Mouse (Mus musculus): ENCODE measurements at regions not wholly inside any gene's neighbourhood (a gene's known extent, or its start where the extent isn't known, plus 50 kb on each side); places are given as distances from the start of the nearest gene placed in this dataset.

GRCm38 (mm10) chr10:109507228-109507627 lies 496.4 kb upstream of the Syt1 start:
- Histone ChIP-seq H3K4me3 (replicated peaks; ENCODE audit: insufficient read depth, low read depth, low read length) (no peak overlapping the region), H3K27ac (ENCODE audit: insufficient read depth, low read length) (no peak overlapping the region), H3K4me1 (ENCODE audit: control insufficient read depth, insufficient read depth, low read length) (no peaks in the 10 kb centered on the region; the same call in 1 of the 2 replicates), H3K27me3 (ENCODE audit: control insufficient read depth, insufficient read depth, low read length) (no peaks in the 10 kb centered on the region)
- TF ChIP-seq CTCF (IDR thresholded peaks at IDR 0.05; ENCODE audit: borderline replicate concordance, insufficient read depth, low read depth, low read length) (no peak), POLR2A (IDR thresholded peaks at IDR 0.05; ENCODE audit: borderline replicate concordance, insufficient read depth, low read length) (no peak)
- 77% methylated on average over 3 of the region's 3 CpGs for WGBS
- no peak for DNase-seq

- 67% methylated on average over 4 of the region's 4 CpGs for WGBS
- no peak for DNase-seq
- TF ChIP-seq POLR2A (IDR thresholded peaks at IDR 0.05; ENCODE audit: borderline replicate concordance, insufficient read depth, low read length) (no peak), CTCF (IDR thresholded peaks at IDR 0.05; ENCODE audit: borderline replicate concordance, insufficient read depth, low read depth, low read length) (no peak)
- Histone ChIP-seq H3K4me3 (replicated peaks; ENCODE audit: insufficient read depth, low read depth, low read length) (no peak overlapping the region), H3K4me1 (ENCODE audit: control insufficient read depth, insufficient read depth, low read length) (0 out of 2 replicates have a peak, but pooled peaks cover 2% of the 10 kb centered on the region), H3K27ac (ENCODE audit: insufficient read depth, low read length) (no peak overlapping the region), H3K27me3 (ENCODE audit: control insufficient read depth, insufficient read depth, low read length) (no peaks in the 10 kb centered on the region)
These were observed 493.9 kb upstream of the Syt1 start for GRCm38 (mm10) chr10:109504683-109505082.

- Histone ChIP-seq H3K4me1 (ENCODE audit: control insufficient read depth, insufficient read depth, low read length) (peaks cover 5% of the 10 kb centered on the region; the same call in 1 of the 2 replicates), H3K4me3 (replicated peaks; ENCODE audit: insufficient read depth, low read depth, low read length) (no peak overlapping the region), H3K27me3 (ENCODE audit: control insufficient read depth, insufficient read depth, low read length) (no peaks in the 10 kb centered on the region), H3K27ac (ENCODE audit: insufficient read depth, low read length) (no peak overlapping the region)
- peak in 1 of 2 experiments; percentile 8 for DNase-seq
- TF ChIP-seq CTCF (IDR thresholded peaks at IDR 0.05; ENCODE audit: borderline replicate concordance, insufficient read depth, low read depth, low read length) = no peak
- TF ChIP-seq POLR2A (IDR thresholded peaks at IDR 0.05; ENCODE audit: borderline replicate concordance, insufficient read depth, low read length) = no peak
These were observed 490.1 kb upstream of the Syt1 start for GRCm38 (mm10) chr10:109500861-109501260.

- Histone ChIP-seq H3K4me3 (replicated peaks; ENCODE audit: insufficient read depth, low read depth, low read length) (no peak overlapping the region), H3K27ac (ENCODE audit: insufficient read depth, low read length) (no peak overlapping the region), H3K4me1 (ENCODE audit: control insufficient read depth, insufficient read depth, low read length) (peaks cover 5% of the 10 kb centered on the region; the same call in 1 of the 2 replicates), H3K27me3 (ENCODE audit: control insufficient read depth, insufficient read depth, low read length) (no peaks in the 10 kb centered on the region)
- no peak for DNase-seq
- 86% methylated on average over 3 of the region's 3 CpGs for WGBS
- TF ChIP-seq POLR2A (IDR thresholded peaks at IDR 0.05; ENCODE audit: borderline replicate concordance, insufficient read depth, low read length) (no peak), CTCF (IDR thresholded peaks at IDR 0.05; ENCODE audit: borderline replicate concordance, insufficient read depth, low read depth, low read length) (no peak)
These were observed 487.5 kb upstream of the Syt1 start for GRCm38 (mm10) chr10:109498301-109498700.

GRCm38 (mm10) chr10:109496161-109496560 lies 485.4 kb upstream of the Syt1 start:
- Histone ChIP-seq H3K4me3 (replicated peaks; ENCODE audit: insufficient read depth, low read depth, low read length) (no peak overlapping the region), H3K27ac (ENCODE audit: insufficient read depth, low read length) (no peak overlapping the region), H3K27me3 (ENCODE audit: control insufficient read depth, insufficient read depth, low read length) (no peaks in the 10 kb centered on the region), H3K4me1 (ENCODE audit: control insufficient read depth, insufficient read depth, low read length) (peaks cover 5% of the 10 kb centered on the region; the same call in 1 of the 2 replicates)
- 79% methylated on average over 10 of the region's 10 CpGs for WGBS
- TF ChIP-seq POLR2A (IDR thresholded peaks at IDR 0.05; ENCODE audit: borderline replicate concordance, insufficient read depth, low read length) (no peak), CTCF (IDR thresholded peaks at IDR 0.05; ENCODE audit: borderline replicate concordance, insufficient read depth, low read depth, low read length) (peak; percentile 38; the same call in 1 of the 2 replicates)
- DNase-seq = peak; percentile 57 to 78

- 96% methylated on average over 4 of the region's 4 CpGs for WGBS
- no peak overlapping the region for H3K27ac ChIP-seq (ENCODE audit: insufficient read depth, low read length)
- no peak for DNase-seq
These were observed 480.0 kb upstream of the Syt1 start for GRCm38 (mm10) chr10:109490765-109491164.

GRCm38 (mm10) chr10:109488000-109488399 lies 477.2 kb upstream of the Syt1 start:
- peak in 1 of 2 experiments; percentile 10 for DNase-seq
- WGBS = 56% methylated on average over 1 of the region's 1 CpGs

More at GRCm38 (mm10) chr10:109490765-109491164, 480.0 kb upstream of the Syt1 start:
- no peak for TF ChIP-seq CTCF (IDR thresholded peaks at IDR 0.05; ENCODE audit: borderline replicate concordance, insufficient read depth, low read depth, low read length)
- no peak for TF ChIP-seq POLR2A (IDR thresholded peaks at IDR 0.05; ENCODE audit: borderline replicate concordance, insufficient read depth, low read length)
- Histone ChIP-seq H3K4me1 (ENCODE audit: control insufficient read depth, insufficient read depth, low read length) (no peaks in the 10 kb centered on the region), H3K27me3 (ENCODE audit: control insufficient read depth, insufficient read depth, low read length) (no peaks in the 10 kb centered on the region), H3K4me3 (replicated peaks; ENCODE audit: insufficient read depth, low read depth, low read length) (no peak overlapping the region)

GRCm38 (mm10) chr10:109486917-109487604 lies 476.3 kb upstream of the Syt1 start:
- H3K27ac ChIP-seq (ENCODE audit: insufficient read depth, low read length) = no peak overlapping the region
- H3K4me1 ChIP-seq (ENCODE audit: control insufficient read depth, insufficient read depth, low read length) = no peaks in the 10 kb centered on the region
- DNase-seq = no peak
- no peaks in the 10 kb centered on the region for H3K27me3 ChIP-seq (ENCODE audit: control insufficient read depth, insufficient read depth, low read length)
- TF ChIP-seq POLR2A (IDR thresholded peaks at IDR 0.05; ENCODE audit: borderline replicate concordance, insufficient read depth, low read length) (no peak), CTCF (IDR thresholded peaks at IDR 0.05; ENCODE audit: borderline replicate concordance, insufficient read depth, low read depth, low read length) (no peak)
- 95% methylated on average over 7 of the region's 7 CpGs for WGBS
- no peak overlapping the region for H3K4me3 ChIP-seq (replicated peaks; ENCODE audit: insufficient read depth, low read depth, low read length)

More at GRCm38 (mm10) chr10:109488000-109488399, 477.2 kb upstream of the Syt1 start:
- Histone ChIP-seq H3K4me3 (replicated peaks; ENCODE audit: insufficient read depth, low read depth, low read length) (no peak overlapping the region), H3K27ac (ENCODE audit: insufficient read depth, low read length) (no peak overlapping the region), H3K4me1 (ENCODE audit: control insufficient read depth, insufficient read depth, low read length) (no peaks in the 10 kb centered on the region), H3K27me3 (ENCODE audit: control insufficient read depth, insufficient read depth, low read length) (no peaks in the 10 kb centered on the region)
- no peak for TF ChIP-seq CTCF (IDR thresholded peaks at IDR 0.05; ENCODE audit: borderline replicate concordance, insufficient read depth, low read depth, low read length)
- TF ChIP-seq POLR2A (IDR thresholded peaks at IDR 0.05; ENCODE audit: borderline replicate concordance, insufficient read depth, low read length) = no peak
